Mouse (Mus musculus): Measurements from ENCODE around the gene Psen2. TPM values are rescaled to one million over a fixed set of nuclear protein-coding genes. Genes with fewer than 3 reads are reported as not detected.

Gene Psen2
- 187 TPM for polyA plus RNA-seq (2017; shearing (Covaris generic))

GRCm38 (mm10) chr1:180263364-180263997 lies at the start of gene Psen2:
Gene Psen2, minus strand, starts transcription at chr1:180263438.

GRCm38 (mm10) chr1:180198959-180199714 lies 64.1 kb downstream of the Psen2 start, which contains the start of gene Coq8a:
Gene Coq8a, minus strand, starts transcription at chr1:180199602.

Other genes starting within 250 kb of the Psen2 start
- 76.8 TPM for gene Coq8a, start 63.8 kb downstream of the Psen2 start, polyA plus RNA-seq (2017; shearing (Covaris generic))
- gene Itpkb, start 67.0 kb upstream of the Psen2 start, polyA plus RNA-seq (2017; shearing (Covaris generic)) = 50.1 TPM
- gene Stum, start 220.1 kb upstream of the Psen2 start, polyA plus RNA-seq (2017; shearing (Covaris generic)) = not detected

Data from activated CD4-positive, CD25-positive, alpha-beta regulatory T cell, adult 9 weeks (primary cell).